Mouse (Mus musculus) WW6 (cell line): ENCODE results near the gene Sdk1.

Experiments used
- DNase-seq: peaks from one replicate; pipeline ENCODE4 v3.0.0-alpha.2; 2013; ENCODE audit warnings: low read depth, low spot score

Gene Sdk1

DNA sequence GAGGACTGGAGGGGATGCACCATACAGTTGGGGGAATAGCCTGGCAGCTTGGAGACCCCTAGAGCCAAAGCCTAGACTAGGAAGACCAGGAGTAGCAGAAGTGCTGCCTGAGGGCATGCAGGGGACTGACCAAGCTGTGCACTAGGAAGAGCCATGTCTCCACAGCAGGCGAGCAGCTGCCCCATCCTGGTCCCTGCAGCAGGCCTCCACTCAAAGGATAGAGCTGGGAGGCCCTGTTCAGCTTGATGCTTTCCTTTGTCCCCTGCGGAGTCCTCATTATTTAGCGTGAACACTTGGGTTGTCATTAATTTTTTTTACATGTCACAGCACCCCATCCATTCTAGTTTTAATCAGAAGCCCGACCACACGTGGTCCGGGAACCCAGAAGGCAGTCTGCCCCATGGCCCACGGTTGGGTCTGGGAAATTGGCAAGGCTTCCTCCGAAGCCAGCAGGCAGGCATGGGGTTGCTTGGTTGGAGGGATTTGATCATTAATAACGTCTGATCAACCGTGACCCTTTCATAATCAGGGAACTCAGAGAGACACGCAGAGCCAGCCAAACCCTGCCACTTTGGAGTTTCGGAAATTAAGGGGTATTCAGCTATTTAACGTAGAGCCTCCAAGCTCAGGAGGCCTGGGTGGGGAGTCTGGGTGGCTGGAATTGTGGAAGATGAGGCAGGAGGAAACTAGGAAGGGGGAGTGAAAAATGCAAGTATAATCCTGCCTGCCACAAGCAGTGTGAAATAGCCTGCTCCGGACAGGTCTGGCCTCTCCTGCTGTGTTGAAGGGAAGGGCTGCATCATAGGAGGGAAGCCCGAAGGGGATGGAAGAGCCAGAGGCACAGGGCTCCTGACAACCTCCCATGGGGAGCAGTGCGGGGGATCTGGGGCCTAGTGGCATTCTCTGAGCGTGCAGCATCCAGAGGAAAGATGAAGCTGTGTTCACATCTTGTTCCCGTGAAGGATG is 872.2 kb downstream of the Sdk1 start:
- no peak for DNase-seq

DNA sequence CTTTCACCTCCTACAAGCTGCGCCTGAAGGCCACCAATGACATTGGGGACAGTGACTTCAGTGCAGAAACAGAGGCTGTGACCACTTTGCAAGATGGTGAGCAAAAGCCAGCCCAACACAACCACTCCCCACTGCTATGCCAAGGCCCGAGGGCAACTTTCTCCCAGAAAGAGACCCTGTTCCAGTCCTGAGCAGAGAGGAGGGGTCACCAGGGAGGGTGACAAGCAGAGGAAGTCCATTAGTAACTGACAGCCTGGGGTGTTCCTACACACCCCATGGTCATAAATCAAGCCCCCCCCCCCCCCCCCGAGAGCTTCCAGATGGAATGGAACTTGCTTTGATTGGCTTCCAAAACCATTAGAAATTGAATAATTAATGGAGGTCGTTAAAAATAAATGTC is 886.5 kb downstream of the Sdk1 start:
- no peak for DNase-seq

DNA sequence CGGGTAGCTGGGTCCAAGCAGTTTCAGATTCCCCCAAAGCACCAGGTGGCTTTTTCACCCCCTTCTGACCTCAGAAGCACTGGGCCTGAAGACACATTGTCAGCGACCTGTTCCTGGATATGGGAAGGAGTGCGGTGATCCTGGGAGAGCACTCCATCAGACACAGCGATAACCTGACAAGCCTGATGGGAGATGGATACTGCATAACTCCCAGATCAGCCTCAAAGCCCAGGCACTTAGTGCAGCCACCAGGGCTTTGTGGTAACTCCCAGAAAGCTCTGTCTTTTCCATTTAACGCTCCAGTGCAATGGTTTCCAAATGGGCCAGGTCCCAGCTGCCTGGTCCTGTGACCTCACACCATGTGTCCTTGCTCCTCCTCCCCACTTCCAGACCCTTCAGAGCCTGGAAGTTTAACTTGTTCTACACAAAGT is 886.9 kb downstream of the Sdk1 start:
- no peak for DNase-seq

DNA sequence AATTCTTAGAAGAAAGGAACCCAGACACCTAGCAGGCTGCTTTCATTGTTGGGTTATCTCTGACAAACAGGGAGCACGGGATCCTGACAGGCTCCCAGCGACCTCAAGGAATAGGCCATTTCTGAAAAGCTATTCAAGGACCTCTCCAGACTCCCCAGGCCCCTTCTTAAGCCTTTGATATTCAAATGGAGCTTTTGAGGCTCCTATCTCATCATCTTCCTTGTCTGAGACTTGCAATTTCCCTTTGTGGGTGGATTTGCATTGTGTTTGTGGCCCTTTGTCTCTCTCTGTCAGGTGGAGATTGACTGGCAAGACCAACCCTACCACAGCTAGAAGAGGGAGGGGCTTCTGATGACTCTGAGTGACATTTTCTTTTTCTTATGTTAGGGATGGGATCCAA is 888.7 kb downstream of the Sdk1 start:
- peak; percentile 81 for DNase-seq

DNA sequence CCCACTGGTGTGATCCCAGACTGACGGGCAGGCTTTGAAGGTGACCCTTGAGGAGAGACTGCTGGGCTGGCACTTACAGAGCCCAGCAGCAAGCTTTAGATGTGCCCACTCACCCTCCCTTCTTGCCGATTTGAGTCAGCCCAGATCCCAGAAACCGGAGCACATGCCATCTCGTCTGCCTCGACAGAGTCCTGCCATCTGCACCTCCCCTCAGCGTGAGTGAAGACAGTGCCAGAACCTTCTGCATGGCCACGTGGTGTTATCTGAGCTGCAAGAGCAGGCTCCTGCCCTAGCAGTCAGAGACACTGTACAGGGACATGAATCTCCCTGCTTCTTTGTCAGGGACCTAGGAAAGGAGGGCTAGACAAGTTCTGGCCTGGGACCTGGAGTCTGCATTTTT is 898.7 kb downstream of the Sdk1 start:
- no peak for DNase-seq

DNA sequence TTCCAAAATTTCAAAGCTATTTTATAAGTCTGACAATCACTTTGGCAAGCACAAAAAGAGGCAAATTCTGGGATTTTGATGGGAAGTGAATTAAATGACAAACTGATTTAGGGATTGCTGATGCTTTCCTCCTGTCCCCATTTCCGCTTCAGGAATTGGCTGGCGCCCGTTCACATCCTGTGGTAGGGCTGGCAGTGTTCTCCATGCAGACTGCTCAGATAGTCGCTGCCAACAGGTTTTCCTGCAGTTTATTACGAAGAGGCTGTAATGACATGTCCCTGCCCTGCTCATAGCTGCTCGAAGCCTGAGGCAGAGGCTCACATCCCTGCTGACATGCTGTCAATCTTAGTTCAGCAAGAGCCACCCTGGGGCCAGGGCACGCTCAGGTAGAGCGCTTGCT is 908.3 kb downstream of the Sdk1 start:
- DNase-seq = no peak

DNA sequence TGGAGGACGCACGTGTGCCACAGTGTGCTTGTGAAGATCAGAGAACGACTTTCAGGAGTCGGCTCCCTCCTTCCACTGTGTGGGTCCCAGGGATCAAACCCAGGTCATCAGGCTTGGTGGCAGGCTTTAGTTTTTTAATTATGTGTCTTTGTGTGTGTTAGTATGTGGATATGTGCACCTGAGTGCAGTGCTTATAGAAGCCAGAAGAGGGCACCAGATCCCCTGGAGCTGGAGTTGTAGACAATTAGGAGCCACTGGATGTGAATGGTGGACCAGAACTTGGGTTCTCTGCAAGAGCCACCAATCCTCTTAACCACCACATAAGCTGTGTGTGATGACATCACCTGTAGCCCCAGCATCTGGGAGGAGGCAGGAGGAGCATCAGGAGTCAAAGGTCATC is 909.5 kb downstream of the Sdk1 start:
- DNase-seq = no peak

DNA sequence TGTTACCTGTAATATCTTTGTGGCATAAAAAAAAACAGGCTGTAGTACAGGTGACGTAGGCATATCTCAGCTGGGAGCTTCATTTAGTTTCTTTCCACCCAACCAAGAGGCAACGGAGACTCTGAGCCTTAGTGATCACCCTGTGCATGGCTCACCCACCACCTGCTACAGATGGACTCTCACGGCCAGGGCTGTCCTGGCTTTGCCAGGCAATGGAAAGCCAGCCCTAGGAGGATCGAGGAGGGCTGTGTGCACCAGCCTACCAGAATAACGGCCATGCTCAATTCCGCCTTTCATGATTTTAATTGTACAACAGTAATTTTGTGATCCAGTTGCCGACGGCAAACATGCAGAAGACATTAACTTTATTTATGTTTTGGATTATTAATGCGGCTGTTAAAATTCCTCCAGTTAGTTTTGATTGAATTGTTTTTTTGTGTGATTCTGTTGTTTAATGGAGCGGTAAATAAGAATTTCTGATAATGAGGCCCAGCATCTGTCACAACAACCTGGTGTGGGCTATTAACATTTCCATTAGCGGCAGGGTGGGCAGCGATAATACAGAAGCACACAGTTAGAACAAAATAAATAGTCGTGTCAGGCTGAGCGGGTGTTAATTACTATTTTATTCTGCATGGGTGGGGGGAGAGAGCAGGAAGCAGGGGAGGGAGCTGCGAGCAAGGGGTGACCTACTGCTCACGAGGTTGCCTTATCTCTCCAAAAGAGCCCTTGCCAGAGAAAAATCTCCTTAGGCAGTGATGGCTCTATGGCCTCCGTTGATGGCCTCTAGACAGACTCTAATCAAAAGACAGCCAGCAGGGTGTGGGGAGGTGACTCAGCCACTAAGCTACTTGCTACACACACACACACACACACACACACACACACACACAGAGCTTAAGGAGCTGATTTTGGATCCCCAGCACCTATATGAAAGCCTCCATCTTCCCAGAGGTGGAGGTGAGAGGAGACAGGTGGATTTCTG is 915.9 kb downstream of the Sdk1 start:
- no peak for DNase-seq

DNA sequence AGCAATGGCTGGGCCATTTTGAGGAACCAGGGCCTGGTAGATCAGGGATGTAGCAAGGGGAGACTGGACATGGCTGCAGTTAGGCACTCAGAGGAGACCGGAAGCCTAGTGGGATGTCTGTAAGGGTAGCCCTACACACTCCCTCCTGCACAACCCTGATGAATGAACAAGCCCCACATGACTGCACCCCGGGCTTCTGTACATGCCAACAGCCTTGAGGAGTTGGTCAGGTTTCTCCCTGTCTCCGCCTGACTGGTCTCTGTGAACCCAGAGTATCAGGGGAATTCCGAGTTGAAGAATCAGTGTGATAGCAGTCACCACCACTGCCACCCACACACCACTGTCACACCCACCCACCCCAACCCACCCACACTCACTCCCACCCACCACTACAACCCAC is 922.2 kb downstream of the Sdk1 start:
- no peak for DNase-seq

DNA sequence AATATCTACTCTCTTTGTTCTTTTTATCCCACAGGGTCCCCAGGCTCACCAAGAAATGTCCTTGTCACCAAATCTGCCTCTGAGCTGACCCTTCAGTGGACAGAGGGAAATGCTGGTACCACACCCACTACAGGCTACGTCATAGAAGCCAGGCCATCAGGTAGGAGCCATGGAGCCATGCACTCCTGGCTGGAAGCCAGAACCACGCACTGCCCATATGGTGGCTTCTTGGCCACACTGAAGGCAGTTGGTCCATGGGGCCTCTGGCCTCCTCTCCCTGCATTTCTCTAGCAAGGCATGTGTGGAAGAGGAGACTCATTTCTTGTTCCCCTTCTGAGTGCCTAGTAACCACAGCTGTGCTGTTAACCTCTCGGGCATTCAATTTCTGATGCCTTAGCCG is 932.3 kb downstream of the Sdk1 start:
- no peak for DNase-seq

DNA sequence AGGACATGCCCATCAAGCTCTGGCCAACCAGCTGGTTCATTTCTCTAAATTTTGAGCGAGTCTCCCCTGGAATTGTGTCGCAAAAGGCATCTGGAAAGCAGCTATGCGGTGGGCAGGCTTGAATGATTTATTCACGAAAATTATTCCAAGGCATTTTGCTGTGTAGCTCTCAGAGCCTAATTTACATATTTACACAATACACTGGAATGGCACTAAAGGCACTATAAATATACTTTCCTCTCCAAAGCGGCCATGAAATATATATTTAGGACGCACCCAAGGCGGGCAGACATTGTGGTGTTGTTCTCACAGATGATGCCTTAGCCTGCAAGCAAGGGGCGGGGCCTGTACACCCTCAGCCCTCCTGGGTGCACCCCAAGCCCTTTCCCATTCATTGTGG is 936.9 kb downstream of the Sdk1 start:
- no peak for DNase-seq

DNA sequence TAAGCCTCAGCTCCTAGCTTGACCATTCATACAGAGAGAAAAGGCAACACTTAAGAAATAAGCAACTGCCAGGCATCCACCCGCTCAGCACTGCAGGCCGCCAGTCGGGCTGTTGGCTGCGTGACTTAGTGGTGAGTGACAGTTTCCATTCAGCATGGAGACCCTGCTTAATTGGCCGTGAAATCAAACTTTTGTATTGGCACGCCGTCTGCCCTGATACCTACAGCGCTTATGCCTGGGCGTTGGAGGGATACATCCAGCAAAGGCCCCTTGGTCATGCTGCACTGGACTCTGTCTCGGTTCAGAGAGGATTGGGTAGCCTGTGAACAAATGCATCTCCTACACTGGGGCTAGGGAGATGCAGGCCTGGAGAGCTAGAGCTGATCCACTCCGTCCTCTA is 938.0 kb downstream of the Sdk1 start:
- DNase-seq = no peak

DNA sequence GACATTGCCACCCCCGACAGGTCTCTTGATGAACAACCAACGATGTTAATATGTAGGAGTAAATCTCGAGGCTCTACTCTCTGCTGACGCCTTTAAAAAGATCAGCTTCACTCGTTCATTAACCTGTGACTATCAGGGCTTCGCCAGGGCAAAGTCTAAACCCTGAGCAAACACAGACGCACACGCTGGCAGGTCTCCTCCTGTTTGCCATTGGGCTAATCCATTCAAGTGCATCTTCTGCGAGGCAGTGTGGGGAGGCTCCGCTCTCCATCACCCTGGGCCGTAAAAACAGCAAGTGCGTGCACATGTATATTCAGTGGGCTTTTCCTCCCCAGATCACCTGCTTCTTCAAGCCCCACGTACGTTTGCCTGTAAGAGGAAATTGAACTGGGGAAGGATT is 940.6 kb downstream of the Sdk1 start:
- no peak for DNase-seq

DNA sequence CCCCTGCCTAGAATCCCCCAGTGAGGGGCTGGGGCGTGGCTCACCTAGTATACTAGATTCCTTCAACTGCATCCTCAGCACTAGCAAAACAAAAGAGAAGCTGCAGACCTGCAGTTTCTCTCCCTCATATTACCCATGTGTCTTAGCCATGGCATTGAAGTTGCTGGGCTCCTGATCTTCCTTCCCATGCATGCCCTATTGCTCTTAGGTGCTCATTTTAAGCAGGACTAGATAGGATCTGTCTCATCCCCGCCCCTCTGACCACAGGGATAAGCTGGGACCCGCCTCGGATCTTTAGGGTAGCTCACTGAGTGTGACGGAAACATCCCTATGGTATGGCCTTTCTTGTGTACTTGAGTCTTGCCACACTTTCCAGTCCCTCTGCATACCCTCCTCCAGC is 947.5 kb downstream of the Sdk1 start:
- DNase-seq = no peak

DNA sequence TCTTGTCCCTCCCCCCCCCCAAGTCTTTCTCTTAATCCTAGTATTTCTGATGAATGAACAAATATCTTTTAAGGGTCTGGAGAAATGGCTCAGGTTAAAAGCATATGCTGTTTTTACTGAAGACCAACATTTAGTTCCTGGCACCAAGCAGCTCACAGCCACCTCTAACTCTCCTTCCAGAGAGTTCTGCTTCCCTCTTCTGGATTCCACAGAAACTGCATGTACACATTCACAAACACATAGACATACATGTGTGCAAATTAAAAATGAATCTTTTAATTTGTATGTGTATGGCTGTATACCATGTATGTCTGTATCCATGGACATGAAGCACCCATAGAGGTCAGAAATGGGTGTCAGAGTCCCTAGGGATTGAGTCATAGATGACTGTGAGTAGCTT is 968.6 kb downstream of the Sdk1 start:
- no peak for DNase-seq

DNA sequence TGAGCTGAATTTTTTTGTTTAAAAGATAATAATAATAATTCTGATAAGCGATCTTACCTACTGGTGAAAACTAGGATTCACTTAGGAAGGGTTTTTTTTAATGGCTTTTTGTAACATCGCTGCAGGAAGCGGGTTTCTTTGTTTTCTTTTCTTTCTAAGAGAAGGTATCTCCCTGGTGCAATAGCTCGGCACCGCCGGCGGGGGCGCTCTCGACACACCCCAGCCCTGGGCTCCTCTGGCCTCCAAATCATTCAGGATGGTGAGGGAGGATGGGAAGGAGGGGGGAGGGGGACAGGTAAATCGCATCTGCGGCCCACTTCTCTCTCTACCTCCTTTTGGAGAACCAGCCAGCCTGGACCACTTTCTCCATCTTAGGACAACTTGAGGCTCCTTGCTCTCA is 971.0 kb downstream of the Sdk1 start:
- peak; percentile 14 for DNase-seq

DNA sequence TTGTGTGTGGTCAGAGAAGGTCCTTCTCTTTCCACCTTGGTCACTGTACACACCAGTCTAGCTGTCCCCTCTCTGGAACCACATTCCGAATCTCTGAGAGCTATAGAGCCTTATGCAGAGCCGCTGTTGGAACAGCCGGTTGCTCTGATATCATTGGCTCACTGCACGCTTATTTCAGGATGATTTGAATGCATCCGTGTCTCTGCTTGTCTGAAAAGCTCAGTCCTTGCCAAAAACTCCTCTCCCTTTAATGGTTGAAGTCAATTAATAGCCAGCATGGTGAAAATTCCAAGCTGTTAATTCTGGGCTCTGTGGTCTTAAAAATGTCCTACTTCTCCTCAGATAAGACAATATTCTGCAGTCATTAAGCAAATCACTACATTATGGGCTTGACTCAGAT is 974.7 kb downstream of the Sdk1 start:
- no peak for DNase-seq

DNA sequence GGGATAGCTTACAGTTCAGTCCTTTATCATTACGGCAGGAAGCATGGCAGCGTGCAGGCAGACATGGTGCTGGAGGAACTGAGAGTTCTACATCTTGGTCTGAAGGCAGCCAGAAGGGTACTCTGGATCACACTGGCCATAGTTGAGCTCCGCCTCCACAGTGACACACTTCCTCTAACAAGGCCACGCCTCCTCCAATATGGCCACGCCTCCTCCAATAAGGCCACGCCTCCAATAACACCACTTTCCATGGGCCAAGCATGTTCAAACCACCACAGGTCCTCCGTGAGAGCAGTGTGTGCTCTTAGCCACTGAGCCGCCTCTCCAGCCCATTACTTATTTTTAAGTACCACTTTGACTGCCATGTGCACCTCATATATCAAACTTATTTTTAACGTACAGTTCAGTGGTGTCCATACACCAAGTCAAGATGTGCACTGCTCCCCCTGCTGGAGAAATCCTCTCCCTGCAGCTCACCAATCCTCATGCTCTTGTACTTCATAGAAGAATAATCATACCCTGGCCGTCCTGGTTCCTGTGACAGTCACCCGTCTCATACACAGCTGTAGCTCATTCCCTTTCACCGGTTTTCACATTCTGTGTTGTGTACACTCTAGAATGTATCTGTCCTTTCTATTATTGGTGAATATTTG is 979.7 kb downstream of the Sdk1 start:
- DNase-seq = peak; percentile 20

DNA sequence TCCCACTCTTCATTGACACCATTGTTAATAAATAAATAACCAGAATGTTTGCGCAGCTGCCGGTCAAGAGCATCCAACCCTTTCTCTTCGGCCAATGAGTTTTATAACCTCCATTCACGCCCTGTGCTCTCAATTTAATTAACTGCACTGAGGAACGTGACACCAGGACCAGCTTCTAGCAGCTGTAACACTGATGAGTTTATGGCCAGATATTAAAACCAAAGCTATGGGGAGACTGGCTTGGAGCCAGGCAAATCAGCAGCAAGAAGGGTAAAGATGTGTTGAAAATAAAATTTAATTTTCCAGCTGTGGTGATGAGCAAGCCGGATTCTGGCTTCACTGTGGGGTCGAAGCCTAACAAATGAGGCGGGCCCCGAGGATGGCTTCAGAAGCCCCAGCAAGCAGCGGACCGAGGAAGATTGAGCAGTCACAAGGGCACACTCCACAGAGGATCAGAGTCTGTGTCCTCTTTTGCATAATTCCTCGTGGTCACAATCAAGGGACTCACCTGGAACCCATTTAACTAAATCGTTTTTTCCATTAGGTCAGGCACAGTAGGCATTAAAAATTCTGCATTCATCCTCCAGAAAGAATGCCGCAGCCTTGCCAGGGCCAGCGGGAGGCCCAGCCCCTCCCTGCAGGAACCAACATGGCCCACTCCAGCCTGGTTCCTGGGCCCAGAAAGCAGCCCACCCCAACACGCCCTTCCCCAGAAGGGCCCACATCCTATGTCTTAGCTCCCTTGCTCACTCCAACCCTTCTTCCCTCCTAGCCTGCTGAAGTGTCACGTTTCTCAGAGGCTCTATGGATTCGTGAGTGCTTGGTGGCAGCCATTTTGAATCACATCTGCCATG is 987.9 kb downstream of the Sdk1 start:
- DNase-seq = no peak

DNA sequence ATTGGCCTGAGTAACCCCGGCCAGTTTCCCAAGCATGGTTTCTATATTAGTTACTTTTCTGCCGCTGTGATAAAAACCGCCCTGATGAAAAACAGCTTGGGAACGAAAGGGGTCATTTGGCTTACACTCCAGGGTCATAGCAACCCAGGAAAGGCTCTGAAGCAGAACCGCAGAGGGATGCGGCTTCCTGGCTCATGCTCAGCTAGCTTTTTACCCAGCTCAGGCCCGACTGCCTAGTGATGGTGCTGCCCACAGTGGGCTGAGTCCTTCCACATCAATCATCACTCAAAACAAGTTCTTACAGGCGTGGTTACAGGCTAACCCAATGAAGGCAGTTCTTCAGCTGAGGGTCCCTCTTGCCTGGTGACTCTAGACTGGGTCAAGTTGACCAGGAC is 988.5 kb downstream of the Sdk1 start:
- no peak for DNase-seq

DNA sequence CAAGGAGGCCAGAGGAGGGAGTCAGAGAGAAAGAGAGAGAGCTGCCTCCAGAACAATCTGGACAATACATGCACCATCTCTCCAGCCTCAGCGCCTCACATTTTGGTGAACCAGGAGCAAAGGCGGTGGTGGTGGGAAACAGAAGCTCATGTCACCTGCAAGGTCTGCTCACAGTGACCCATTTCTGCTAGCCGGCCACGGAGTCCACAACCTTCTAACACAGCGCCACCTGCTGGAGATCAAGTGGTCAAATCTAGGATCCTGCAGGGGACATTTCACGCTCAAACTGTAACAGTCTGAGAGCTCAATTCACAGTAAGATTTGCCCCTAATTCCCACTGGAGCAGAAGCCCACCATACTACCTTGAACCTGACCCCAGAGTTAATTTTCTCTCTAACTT is 999.0 kb downstream of the Sdk1 start:
- DNase-seq = no peak
